Mouse (Mus musculus): ENCODE measurements at regions not wholly inside any gene's neighbourhood (a gene's known extent, or its start where the extent isn't known, plus 50 kb on each side); places are given as distances from the start of the nearest gene placed in this dataset.

- TF ChIP-seq POLR2A (IDR thresholded peaks at IDR 0.05; ENCODE audit: insufficient read length, low read depth) (no peak), SRF (IDR thresholded peaks at IDR 0.05; ENCODE audit: control insufficient read depth, insufficient read length, low read depth) (no peak), E2F4 (IDR thresholded peaks at IDR 0.05; ENCODE audit: insufficient read depth) (no peak)
These were observed 226.6 kb upstream of the Hs6st1 start for GRCm38 (mm10) chr1:35841626-35842025.
